Mouse (Mus musculus) C2C12 (cell line): ENCODE results near the gene Rnf220.

Experiments
- CTCF ChIP-seq: IDR thresholded peaks from one replicate; pipeline ENCODE4 v1.5.1; 2011; ENCODE audit not compliant: control insufficient read depth, insufficient read depth, insufficient read length
- MYOG ChIP-seq: IDR thresholded peaks from one replicate; pipeline ENCODE4 v1.6.1; 2011; ENCODE audit not compliant: control insufficient read depth, insufficient read length; ENCODE audit errors: extremely low read depth
- USF1 ChIP-seq: IDR thresholded peaks from one replicate; pipeline ENCODE4 v1.6.1; 2011; ENCODE audit warnings: low read depth, mild to moderate bottlenecking, control low read depth, moderate library complexity

- TF ChIP-seq CTCF (no peak), MYOG (no peak), USF1 (no peak)
Measured at GRCm38 (mm10) chr4:117277687-117278086, 219.2 kb downstream of the Rnf220 start.
